Mouse (Mus musculus): Measurements from ENCODE around the gene Usmg5. TPM values are rescaled to one million over a fixed set of nuclear protein-coding genes. Genes with fewer than 3 reads are reported as not detected.

The Usmg5 gene
- polyA plus RNA-seq, 1 experiment from 2014 or later, result 1,047 TPM

DNA sequence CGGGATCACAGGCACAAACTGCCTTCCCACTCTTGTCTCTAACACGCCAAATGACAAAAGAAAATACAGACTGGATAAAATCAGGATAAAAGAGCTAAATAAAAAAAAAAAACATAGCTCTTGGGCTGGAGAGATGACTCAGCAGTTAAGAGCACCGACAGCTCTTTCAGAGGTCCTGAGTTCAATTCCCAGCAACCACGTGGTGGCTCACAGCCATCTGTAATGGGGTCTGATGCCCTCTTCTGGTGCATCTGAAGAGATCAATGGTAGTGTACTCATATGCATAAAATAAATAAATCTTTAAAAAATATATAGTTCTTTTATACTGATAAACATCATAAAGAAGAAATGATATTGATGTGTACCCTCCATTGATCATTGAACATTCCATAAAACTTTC is 37.5 kb downstream of the Usmg5 start:
- ATAC-seq (replicated peaks; ENCODE audit: insufficient number of reproducible peaks, low FRiP score, low TSS enrichment, low read depth), result no peak

GRCm38 (mm10) chr19:47050271-47051032 is 40.0 kb downstream of the Usmg5 start, which contains the start of gene Pcgf6:
Gene Pcgf6, minus strand, starts transcription at chr19:47050906.
- no peaks in the 10 kb centered on the region for H3K9me3 ChIP-seq (replicated peaks; ENCODE audit: control insufficient read depth, low read length)

More for the DNA sequence above, 37.5 kb downstream of the Usmg5 start:
- H3K9me3 ChIP-seq (replicated peaks; ENCODE audit: control insufficient read depth, low read length), result no peaks in the 10 kb centered on the region
- no peak overlapping the region for H3K9ac ChIP-seq (replicated peaks; ENCODE audit: low read length)
- H3K4me1 ChIP-seq (ENCODE audit: control insufficient read depth, insufficient read depth, low read length), result no peaks in the 10 kb centered on the region
- H3K27ac ChIP-seq (replicated peaks; ENCODE audit: low read depth, low read length), result no peak overlapping the region
- no peak overlapping the region for H3K4me2 ChIP-seq (ENCODE audit: low read depth, low read length)
- H3K36me3 ChIP-seq (replicated peaks; ENCODE audit: control insufficient read depth, insufficient read depth, low read depth, low read length), result no peaks in the 10 kb centered on the region
- H3K4me3 ChIP-seq (ENCODE audit: low read depth, low read length), result no peak overlapping the region
- DNase-seq (ENCODE audit: low spot score), result no peak
- no peaks in the 10 kb centered on the region for H3K27me3 ChIP-seq (ENCODE audit: control insufficient read depth, insufficient read depth, low read length)
- WGBS, result 81% methylated on average over 4 of the region's 4 CpGs

DNA sequence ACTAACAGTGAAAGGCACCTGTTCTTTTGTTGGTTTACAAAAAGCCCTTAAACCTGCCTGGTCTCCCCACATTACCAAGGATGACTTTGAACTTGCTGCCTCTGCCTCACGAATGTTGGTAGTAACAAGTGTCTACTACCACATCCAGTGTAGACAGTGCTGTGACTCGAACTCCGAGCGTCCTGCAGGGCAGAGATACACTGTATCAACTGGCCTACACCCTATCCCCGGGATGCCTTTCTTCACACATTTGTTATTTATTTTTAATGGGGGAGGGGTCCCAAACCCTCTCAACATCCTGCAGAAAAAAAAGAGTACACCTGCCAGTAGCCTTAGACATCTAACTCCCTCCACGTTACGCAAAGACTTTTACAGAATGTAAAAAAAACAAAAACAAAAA is 40.6 kb downstream of the Usmg5 start:
- Histone ChIP-seq H3K36me3 (replicated peaks; ENCODE audit: control insufficient read depth, insufficient read depth, low read depth, low read length) (peaks cover 2% of the 10 kb centered on the region; the same call in 1 of the 2 replicates), H3K9me3 (replicated peaks; ENCODE audit: control insufficient read depth, low read length) (no peaks in the 10 kb centered on the region), H3K4me3 (ENCODE audit: low read depth, low read length) (peak overlapping the region; percentile 66), H3K9ac (replicated peaks; ENCODE audit: low read length) (peak overlapping the region; percentile 74), H3K4me2 (ENCODE audit: low read depth, low read length) (peak overlapping the region; percentile 60), H3K4me1 (ENCODE audit: control insufficient read depth, insufficient read depth, low read length) (no peaks in the 10 kb centered on the region), H3K27me3 (ENCODE audit: control insufficient read depth, insufficient read depth, low read length) (no peaks in the 10 kb centered on the region), H3K27ac (replicated peaks; ENCODE audit: low read depth, low read length) (no peak overlapping the region; the same call in 1 of the 2 replicates)
- WGBS, result 6% methylated on average over 7 of the region's 7 CpGs
- DNase-seq (ENCODE audit: low spot score) (no peak), ATAC-seq (replicated peaks; ENCODE audit: insufficient number of reproducible peaks, low FRiP score, low TSS enrichment, low read depth) (no peak)

More at GRCm38 (mm10) chr19:47050271-47051032, 40.0 kb downstream of the Usmg5 start, which contains the start of gene Pcgf6:
- Histone ChIP-seq H3K27me3 (ENCODE audit: control insufficient read depth, insufficient read depth, low read length) (no peaks in the 10 kb centered on the region), H3K36me3 (replicated peaks; ENCODE audit: control insufficient read depth, insufficient read depth, low read depth, low read length) (peaks cover 2% of the 10 kb centered on the region; the same call in 1 of the 2 replicates), H3K4me2 (ENCODE audit: low read depth, low read length) (peak within 1 kb of the TSS; percentile 60), H3K27ac (replicated peaks; ENCODE audit: low read depth, low read length) (peak within 1 kb of the TSS; percentile 85), H3K9ac (replicated peaks; ENCODE audit: low read length) (peak within 1 kb of the TSS; percentile 74), H3K4me3 (ENCODE audit: low read depth, low read length) (peak within 1 kb of the TSS; percentile 66), H3K4me1 (ENCODE audit: control insufficient read depth, insufficient read depth, low read length) (no peaks in the 10 kb centered on the region)
- ATAC-seq (replicated peaks; ENCODE audit: insufficient number of reproducible peaks, low FRiP score, low TSS enrichment, low read depth) (peak; percentile 89), DNase-seq (ENCODE audit: low spot score) (peak; percentile 91)
- WGBS, result under 1% methylated on average over 74 of the region's 75 CpGs

GRCm38 (mm10) chr19:47049061-47049460 is 41.4 kb downstream of the Usmg5 start:
- Histone ChIP-seq H3K4me3 (ENCODE audit: low read depth, low read length) (no peak overlapping the region), H3K27me3 (ENCODE audit: control insufficient read depth, insufficient read depth, low read length) (no peaks in the 10 kb centered on the region), H3K27ac (replicated peaks; ENCODE audit: low read depth, low read length) (no peak overlapping the region), H3K4me2 (ENCODE audit: low read depth, low read length) (no peak overlapping the region; the same call in 1 of the 2 replicates), H3K9me3 (replicated peaks; ENCODE audit: control insufficient read depth, low read length) (no peaks in the 10 kb centered on the region), H3K4me1 (ENCODE audit: control insufficient read depth, insufficient read depth, low read length) (no peaks in the 10 kb centered on the region), H3K9ac (replicated peaks; ENCODE audit: low read length) (no peak overlapping the region; the same call in 1 of the 2 replicates), H3K36me3 (replicated peaks; ENCODE audit: control insufficient read depth, insufficient read depth, low read depth, low read length) (peaks cover 2% of the 10 kb centered on the region; the same call in 1 of the 2 replicates)
- no peak for ATAC-seq (replicated peaks; ENCODE audit: insufficient number of reproducible peaks, low FRiP score, low TSS enrichment, low read depth)
- no peak for DNase-seq (ENCODE audit: low spot score)
- WGBS, result 71% methylated on average over 4 of the region's 4 CpGs

DNA sequence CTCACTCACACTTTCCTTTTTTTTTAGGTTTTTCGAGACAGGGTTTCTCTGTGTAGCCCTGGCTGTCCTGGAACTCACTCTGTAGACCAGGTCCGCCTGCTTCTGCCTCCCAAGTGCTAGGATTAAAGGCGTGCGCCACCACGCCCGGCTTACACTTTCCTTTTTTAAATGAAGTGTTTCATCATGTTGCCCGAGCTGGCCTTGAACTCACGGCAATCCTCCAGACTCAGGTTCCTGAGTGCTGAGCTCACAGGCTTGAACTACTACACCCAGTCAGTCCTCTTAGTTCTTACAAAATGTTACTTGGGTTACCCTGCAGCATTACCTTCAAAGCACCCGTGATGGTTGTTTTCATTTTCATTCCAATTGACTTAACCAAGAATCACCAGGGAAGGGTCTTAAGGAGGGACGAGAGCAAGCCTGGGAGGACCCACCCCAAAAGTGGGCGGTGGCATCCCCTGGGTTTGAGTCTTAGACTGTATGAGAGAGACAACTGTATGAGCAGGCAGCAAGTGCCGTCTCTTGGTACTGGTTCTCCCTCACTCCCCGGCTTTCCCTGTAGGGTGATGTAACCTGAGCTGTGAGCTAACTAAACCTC is 43.1 kb downstream of the Usmg5 start:
- no peak for DNase-seq (ENCODE audit: low spot score)
- Histone ChIP-seq H3K4me3 (ENCODE audit: low read depth, low read length) (no peak overlapping the region), H3K4me1 (ENCODE audit: control insufficient read depth, insufficient read depth, low read length) (no peaks in the 10 kb centered on the region), H3K27me3 (ENCODE audit: control insufficient read depth, insufficient read depth, low read length) (no peaks in the 10 kb centered on the region), H3K27ac (replicated peaks; ENCODE audit: low read depth, low read length) (no peak overlapping the region), H3K36me3 (replicated peaks; ENCODE audit: control insufficient read depth, insufficient read depth, low read depth, low read length) (peaks cover 2% of the 10 kb centered on the region; the same call in 1 of the 2 replicates), H3K4me2 (ENCODE audit: low read depth, low read length) (no peak overlapping the region), H3K9ac (replicated peaks; ENCODE audit: low read length) (no peak overlapping the region), H3K9me3 (replicated peaks; ENCODE audit: control insufficient read depth, low read length) (no peaks in the 10 kb centered on the region)
- no peak for ATAC-seq (replicated peaks; ENCODE audit: insufficient number of reproducible peaks, low FRiP score, low TSS enrichment, low read depth)
- WGBS, result 84% methylated on average over 13 of the region's 13 CpGs

GRCm38 (mm10) chr19:47046343-47046742 is 44.1 kb downstream of the Usmg5 start:
- ATAC-seq (replicated peaks; ENCODE audit: insufficient number of reproducible peaks, low FRiP score, low TSS enrichment, low read depth), result no peak
- 91% methylated on average over 1 of the region's 1 CpGs for WGBS
- no peak for DNase-seq (ENCODE audit: low spot score)
- Histone ChIP-seq H3K9me3 (replicated peaks; ENCODE audit: control insufficient read depth, low read length) (no peaks in the 10 kb centered on the region), H3K9ac (replicated peaks; ENCODE audit: low read length) (no peak overlapping the region), H3K36me3 (replicated peaks; ENCODE audit: control insufficient read depth, insufficient read depth, low read depth, low read length) (peaks cover 2% of the 10 kb centered on the region; the same call in 1 of the 2 replicates), H3K27ac (replicated peaks; ENCODE audit: low read depth, low read length) (no peak overlapping the region), H3K4me2 (ENCODE audit: low read depth, low read length) (no peak overlapping the region), H3K4me3 (ENCODE audit: low read depth, low read length) (no peak overlapping the region), H3K27me3 (ENCODE audit: control insufficient read depth, insufficient read depth, low read length) (no peaks in the 10 kb centered on the region), H3K4me1 (ENCODE audit: control insufficient read depth, insufficient read depth, low read length) (no peaks in the 10 kb centered on the region)

- DNase-seq (ENCODE audit: low spot score) (peak; percentile 31), ATAC-seq (replicated peaks; ENCODE audit: insufficient number of reproducible peaks, low FRiP score, low TSS enrichment, low read depth) (no peak)
- no peak overlapping the region for H3K4me3 ChIP-seq (ENCODE audit: low read depth, low read length)
- H3K27ac ChIP-seq (replicated peaks; ENCODE audit: low read depth, low read length), result no peak overlapping the region
- H3K4me2 ChIP-seq (ENCODE audit: low read depth, low read length), result no peak overlapping the region
- H3K4me1 ChIP-seq (ENCODE audit: control insufficient read depth, insufficient read depth, low read length), result no peaks in the 10 kb centered on the region
- 93% methylated on average over 3 of the region's 3 CpGs for WGBS
- H3K27me3 ChIP-seq (ENCODE audit: control insufficient read depth, insufficient read depth, low read length), result no peaks in the 10 kb centered on the region
- H3K9me3 ChIP-seq (replicated peaks; ENCODE audit: control insufficient read depth, low read length), result no peaks in the 10 kb centered on the region
- H3K9ac ChIP-seq (replicated peaks; ENCODE audit: low read length), result no peak overlapping the region
- peaks cover 2% of the 10 kb centered on the region; the same call in 1 of the 2 replicates for H3K36me3 ChIP-seq (replicated peaks; ENCODE audit: control insufficient read depth, insufficient read depth, low read depth, low read length)
These were observed 46.8 kb downstream of the Usmg5 start for GRCm38 (mm10) chr19:47043608-47044007.
